Mouse (Mus musculus) embryo, embryonic 10.5 days (tissue): ENCODE measurements around the gene Chrm3.

ENCODE experiments used
- DNase-seq: peaks from one replicate; pipeline ENCODE4 v3.0.0-alpha.2; 2015; ENCODE audit warnings: low spot score

The Chrm3 gene

DNA sequence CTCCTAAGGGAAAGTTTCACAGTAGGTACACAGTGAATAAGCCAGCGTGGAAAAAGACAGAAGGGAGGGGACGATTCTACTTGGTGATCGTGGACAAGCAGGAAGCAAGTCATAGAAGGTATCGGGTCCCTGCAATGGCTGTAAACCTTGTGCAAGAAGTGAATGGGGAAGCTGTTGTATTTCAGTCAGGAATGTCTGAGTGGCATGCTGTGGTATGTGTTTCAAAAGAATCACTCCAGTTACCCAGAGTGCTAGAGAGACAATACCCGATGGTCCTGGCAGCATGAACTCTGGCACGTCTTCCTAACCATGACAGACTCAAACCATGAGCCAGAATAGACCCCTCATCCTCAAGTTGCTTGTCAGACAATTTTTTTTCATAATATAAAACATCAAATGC is 375.0 kb downstream of the Chrm3 start:
- DNase-seq = no peak

DNA sequence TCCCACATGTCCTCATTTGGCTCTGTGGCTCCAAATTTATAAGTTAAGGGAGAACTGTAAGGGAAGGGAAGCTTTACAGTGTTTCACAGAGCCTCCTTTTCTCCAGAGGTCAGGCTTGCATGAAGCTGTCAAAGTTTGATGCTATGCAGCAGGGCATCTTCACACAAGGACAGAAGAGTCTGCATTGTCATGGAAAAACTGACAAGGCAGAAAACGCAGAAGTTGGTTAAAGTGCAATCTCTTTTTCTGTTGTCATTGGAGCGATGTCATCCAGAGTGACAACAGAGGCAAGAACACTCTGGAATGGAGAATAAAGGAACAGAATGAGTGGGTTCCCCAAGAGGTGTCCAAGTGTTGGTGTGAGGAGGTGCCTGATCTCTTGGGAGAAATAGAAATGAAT is 377.4 kb downstream of the Chrm3 start:
- no peak for DNase-seq

GRCm38 (mm10) chr13:9977699-9978098 is 382.9 kb downstream of the Chrm3 start:
- DNase-seq = no peak

DNA sequence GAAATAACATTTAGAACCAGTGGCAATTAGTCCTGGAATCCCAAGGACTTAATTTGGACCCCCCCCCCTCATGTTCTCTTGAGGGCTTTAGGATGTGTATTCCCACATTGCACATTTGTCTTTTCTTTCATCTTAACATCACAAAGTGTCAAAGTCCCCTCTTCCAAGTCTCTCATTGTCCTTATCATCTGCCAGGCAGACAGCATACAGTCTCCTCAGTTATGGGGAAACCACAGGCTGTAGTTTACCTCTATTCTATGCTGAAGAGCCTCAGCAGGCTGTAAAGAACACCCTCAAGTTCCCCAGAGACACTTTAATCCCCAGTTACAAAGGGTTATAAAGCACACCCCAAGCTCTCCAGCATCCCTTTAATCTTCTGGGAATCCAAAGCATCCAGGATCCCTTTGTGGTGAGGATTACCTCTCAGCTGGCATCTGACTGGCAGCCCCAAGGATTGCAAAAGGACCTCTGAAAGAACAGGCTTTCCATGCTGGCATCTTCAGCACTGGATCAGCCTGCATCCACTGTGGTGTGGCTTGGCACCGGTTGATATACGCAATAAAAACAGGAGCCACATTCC is 386.8 kb downstream of the Chrm3 start:
- no peak for DNase-seq

- no peak for DNase-seq
Measured at GRCm38 (mm10) chr13:9971845-9972244, 388.8 kb downstream of the Chrm3 start.

DNA sequence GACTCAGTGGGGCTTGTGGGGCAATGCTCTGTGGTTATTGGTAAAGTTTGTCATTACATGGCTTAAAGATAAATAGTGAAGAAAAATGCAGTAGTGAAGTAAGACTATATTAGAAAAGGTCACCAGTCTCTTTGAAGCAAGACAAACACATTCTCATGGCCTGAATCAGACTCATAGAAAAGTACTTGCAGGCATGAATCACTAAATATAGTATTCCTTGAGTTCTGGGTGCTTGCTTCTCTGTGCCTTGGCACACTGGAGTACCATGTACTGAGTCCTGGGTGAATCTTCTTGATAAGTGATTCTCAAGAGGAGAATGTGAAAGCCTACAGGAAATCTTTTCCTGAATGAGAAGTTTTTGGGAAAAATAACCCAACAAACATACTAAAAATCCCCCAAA is 408.0 kb downstream of the Chrm3 start:
- DNase-seq = no peak

- DNase-seq = no peak
Measured at GRCm38 (mm10) chr13:9951376-9951775, 409.3 kb downstream of the Chrm3 start.

- no peak for DNase-seq
Measured at GRCm38 (mm10) chr13:9949091-9949490, 411.6 kb downstream of the Chrm3 start.

DNA sequence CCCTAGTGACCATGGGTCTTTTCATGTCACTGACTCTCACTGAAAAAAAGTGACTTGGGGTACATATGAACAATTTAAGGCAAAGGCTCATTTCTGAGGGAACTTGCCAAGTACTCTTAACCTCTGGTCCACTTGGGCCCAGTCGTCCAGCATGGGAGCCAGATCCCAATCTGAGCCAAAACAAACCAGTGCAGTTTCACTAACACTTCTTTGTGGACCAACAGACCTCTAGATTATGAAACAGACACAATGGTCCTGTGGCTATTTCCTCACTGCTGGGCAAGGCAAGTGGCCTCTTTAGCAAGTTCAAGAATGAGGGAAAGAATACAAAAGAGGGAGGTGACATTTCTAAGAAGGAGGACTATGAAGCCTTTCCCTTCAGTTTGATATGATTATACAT is 420.5 kb downstream of the Chrm3 start:
- no peak for DNase-seq

DNA sequence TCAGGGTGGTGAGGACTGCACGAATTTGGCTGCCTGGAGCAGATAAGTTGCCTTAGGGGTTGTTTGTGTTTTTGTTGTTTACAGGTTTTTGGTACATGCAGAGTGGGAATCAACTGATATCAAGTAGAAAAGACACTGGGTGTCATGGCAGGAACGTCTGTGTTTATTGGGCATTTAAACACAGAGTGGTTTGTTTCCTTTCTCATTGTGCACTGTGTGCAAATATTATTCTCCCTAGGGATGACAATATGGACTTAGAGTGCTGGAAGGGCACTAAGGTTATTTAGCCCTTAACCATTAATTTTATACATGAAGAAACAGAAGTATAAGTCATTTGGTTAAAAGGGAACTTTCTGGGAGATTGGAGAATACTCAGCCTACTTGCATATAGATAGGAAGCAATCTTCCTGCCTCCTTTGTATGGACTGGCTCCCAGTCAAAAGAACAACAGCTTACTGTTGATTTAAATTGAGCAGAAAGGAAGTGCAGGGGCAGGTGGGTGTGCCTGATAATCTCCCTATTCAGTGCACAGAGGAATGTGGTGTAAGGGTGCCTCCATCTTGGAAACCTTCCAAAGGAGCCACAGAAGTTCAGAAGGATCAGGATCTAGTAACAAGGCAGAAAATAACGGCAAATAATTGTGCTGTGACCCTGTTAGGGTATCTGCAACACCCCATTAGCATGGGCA is 421.7 kb downstream of the Chrm3 start:
- DNase-seq = no peak

DNA sequence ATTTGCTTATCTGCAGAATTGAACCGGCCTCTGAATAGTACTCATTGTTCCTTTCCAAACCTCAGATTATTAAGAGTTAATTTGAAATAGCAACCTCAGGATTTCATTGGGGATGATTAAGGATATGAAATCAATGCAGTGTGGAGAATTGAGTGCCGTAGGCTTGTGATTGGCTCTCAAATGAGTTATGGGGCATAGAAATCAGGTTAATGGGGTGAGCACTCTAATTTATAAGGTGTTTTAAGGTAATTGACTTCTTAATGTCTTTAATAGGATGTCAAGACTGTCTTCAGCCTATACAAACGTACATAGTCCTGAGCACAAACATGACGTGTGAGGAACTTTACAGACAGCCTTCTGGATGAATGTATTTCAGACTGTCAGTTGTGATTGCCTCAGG is 427.9 kb downstream of the Chrm3 start:
- no peak for DNase-seq

GRCm38 (mm10) chr13:9930606-9931005 is 430.0 kb downstream of the Chrm3 start:
- DNase-seq = no peak

DNA sequence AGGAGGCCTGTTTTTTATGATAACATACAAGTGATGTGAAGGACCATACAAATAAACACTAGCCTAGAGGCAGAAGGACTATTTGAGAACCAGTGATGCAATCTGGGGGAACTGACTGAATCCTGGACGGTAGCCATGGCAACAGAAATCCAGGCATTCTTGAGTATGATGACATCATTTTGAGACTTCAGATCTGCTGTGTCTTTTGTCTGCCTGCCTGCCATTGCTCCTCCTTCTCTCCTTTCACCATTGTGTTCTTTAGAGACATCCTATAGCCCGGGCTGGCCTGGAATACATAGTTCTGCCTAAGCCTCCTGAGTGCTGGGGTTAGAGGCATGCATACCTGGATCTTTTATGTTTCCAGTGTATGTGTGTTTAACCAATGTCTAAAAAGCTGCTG is 430.7 kb downstream of the Chrm3 start:
- DNase-seq = peak; percentile 59

DNA sequence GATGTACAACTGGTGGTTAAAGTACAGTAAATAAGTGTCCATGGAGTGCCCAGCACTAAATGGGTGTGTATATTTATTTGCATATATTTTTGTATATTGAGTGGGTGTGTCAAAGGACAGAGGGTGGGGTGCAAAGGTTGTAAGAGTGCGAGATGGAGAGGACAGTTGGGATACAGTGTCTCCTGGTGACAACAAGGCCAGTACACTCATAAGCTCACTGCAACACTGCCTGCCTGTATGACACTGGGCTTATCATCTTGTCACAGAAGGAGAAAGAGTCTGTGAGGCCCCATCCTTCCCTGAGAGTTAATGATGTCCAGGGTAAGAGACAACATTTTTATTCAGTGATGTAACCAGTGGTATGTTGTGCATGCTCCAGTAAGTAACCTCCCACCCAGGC is 439.5 kb downstream of the Chrm3 start:
- DNase-seq = no peak

DNA sequence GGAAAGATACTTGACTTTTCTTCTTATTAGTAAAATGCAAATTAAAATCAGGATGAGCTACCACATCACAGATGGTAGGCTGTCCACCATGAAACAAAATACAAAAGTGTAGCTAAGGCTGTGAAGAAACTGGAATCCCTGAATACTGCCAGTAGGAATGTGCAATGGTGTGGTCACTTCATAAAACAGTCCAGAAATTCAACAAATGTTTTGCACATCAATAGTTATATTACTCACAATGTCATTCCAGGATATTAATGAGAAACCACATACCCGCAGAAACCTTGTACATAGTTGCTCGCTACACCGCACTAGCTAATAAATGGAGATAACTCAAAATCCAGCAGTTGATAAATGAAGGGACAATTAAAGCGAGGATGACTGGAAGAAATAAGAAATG is 447.9 kb downstream of the Chrm3 start:
- no peak for DNase-seq

DNA sequence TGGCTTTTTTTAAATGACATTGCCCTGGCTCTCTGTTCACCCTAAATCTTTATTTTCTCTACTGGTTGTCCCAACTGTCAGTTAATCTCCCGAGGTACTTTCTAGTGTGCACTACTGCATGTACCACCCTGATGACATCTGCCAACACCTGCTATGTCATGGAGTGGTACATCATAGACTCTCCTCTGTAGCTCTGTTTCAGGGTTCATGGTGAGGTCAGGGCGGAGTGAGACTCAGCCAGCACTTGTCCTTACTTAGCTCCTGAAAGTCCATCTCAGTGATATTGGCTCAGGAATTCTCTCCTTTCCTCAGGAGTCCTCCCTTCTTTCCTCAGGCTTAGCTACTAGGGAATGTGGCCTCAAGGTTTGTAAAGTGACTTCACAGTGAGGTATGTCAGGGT is 451.9 kb downstream of the Chrm3 start:
- DNase-seq = no peak

GRCm38 (mm10) chr13:9907202-9907601 is 453.4 kb downstream of the Chrm3 start:
- no peak for DNase-seq

- DNase-seq = no peak
Measured at GRCm38 (mm10) chr13:9904455-9904854, 456.2 kb downstream of the Chrm3 start.

- no peak for DNase-seq
Measured at GRCm38 (mm10) chr13:9900653-9901385, 459.8 kb downstream of the Chrm3 start.

- DNase-seq = no peak
Measured at GRCm38 (mm10) chr13:9898664-9899369, 461.8 kb downstream of the Chrm3 start.

DNA sequence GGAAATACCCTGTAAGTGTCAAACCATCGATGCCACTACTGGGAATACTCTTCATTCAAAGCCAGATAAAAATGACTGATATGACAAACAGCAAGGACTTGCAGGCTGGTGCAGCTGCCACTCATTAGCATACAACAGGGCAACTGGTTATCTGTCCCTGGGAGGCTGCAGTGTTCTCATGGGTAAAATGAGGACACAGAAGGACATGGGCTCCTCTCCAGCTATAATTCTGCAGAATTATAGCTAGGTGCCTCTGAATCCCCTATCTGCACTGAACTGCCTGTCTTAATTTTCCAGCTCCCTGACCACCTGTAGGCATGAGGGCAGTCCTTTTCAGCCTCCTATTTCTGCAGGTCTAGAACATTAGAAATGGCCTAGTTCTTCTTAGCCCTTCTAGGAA is 463.4 kb downstream of the Chrm3 start:
- no peak for DNase-seq

- no peak for DNase-seq
Measured at GRCm38 (mm10) chr13:9895045-9895625, 465.5 kb downstream of the Chrm3 start.
